Mouse (Mus musculus): ENCODE data around the gene Btbd11. TPM values are rescaled to one million over a fixed set of nuclear protein-coding genes. Genes with fewer than 3 reads are reported as not detected.

Gene Btbd11
- polyA plus RNA-seq, 1 experiment from 2014 or later = 0.39 TPM

DNA sequence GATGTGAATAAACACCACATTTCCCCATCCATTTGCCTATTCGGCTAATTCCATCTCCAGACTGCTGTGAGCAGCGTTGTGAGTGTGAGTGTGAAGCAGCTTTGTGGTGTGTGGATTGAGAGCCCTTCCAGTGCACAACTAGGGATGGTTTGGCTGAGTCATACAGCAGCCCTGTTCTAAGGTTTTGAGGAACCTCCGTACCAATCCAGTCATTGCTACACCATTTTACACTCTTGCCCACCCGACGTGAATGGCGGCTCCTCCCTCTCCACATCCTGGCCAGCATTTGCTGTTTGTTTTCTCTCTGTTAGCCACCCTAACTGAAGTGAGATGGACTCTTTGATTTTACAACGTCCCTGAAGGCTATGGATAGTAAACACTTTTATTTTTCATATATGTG is 186.0 kb downstream of the Btbd11 start:
- Histone ChIP-seq H3K4me3 (ENCODE audit: low read depth, low read length) (no peak overlapping the region), H3K4me1 (replicated peaks; ENCODE audit: control insufficient read depth, insufficient read depth, low read length) (no peaks in the 10 kb centered on the region), H3K9me3 (ENCODE audit: control insufficient read depth) (0 out of 2 replicates have a peak, but pooled peaks cover 2% of the 10 kb centered on the region), H3K27me3 (replicated peaks; ENCODE audit: control insufficient read depth, insufficient read depth, low read length) (no peaks in the 10 kb centered on the region), H3K27ac (ENCODE audit: low read depth, low read length) (no peak overlapping the region), H3K4me2 (replicated peaks; ENCODE audit: low read depth) (no peak overlapping the region), H3K9ac (ENCODE audit: low read depth, low read length) (no peak overlapping the region), H3K36me3 (ENCODE audit: control insufficient read depth, insufficient read depth) (no peaks in the 10 kb centered on the region)
- no peak for TF ChIP-seq CTCF (IDR thresholded peaks at IDR 0.05; ENCODE audit: low read depth)
- 89% methylated on average over 7 of the region's 7 CpGs for WGBS
- no peak for ATAC-seq

DNA sequence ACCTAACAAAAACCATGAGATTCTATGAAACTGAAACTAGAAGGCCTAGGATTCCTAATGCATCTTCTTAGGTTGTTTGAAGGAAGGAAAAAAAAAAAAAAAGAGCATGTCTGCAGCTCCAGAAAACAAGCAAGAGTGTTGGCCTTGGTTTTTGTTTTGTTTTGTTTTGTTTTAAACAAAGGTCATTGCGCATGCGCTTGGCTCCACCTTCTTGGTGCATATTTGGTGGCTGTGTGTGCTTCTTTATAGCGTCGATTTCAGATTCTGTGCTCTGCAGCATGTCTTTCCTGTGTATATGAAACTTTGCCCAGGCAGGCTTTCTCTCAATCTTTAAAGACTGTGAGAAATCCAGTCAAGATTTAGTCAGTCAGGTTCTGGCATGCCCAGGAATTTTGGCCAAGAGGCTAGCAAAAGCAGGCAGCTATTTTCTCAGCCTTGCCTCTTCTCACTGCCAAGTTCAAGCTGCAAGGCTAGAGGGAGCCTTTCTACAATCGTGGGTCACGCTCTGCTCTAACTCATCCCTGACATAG is 191.3 kb downstream of the Btbd11 start:
- WGBS = 88% methylated on average over 6 of the region's 6 CpGs
- no peak for TF ChIP-seq CTCF (IDR thresholded peaks at IDR 0.05; ENCODE audit: low read depth)
- H3K4me3 ChIP-seq (ENCODE audit: low read depth, low read length) = no peak overlapping the region

DNA sequence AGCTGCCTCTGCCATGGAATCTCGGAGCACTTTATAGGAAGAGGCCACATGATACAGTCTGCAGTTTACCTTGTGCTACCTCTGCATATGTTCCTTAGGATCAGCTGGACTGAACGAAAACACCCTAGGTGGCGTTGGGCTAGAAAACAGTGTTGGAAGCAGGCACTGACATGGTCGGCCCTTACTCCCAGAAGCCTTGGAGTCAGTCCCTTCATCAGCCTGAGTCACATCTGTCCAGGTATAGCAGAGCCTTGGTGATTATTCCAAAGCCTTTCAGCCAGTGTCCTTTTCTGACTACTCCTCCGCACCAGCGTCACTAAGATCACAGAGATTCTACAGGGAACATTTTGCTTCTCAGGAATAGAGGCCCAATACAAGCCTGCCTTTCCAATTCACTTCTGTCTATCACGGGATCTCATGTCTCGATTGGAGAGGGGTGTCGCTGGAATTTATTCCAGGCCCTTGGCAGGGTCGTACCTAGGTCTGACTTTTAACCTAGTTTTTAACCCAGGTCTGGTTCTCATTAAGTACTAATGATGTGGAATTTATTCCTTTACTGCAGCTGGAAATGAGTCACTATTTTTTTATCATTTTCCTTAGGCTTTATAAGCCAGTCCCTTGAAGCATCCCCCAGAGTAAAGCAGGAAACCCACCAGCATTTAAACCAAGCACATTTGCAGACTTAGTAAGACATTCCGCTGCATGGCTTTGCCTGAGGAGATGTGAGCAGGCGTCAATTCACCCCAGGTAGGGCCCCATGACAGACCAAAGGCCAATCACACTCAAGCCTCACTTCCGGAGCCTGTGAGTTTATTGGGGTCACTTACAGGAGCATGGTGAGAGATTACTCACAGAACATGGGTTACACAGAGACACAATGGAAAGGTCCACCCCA is 192.2 kb downstream of the Btbd11 start:
- Histone ChIP-seq H3K4me1 (replicated peaks; ENCODE audit: control insufficient read depth, insufficient read depth, low read length) (no peaks in the 10 kb centered on the region), H3K27ac (ENCODE audit: low read depth, low read length) (no peak overlapping the region), H3K9me3 (ENCODE audit: control insufficient read depth) (peaks cover 5% of the 10 kb centered on the region; the same call in 1 of the 2 replicates), H3K27me3 (replicated peaks; ENCODE audit: control insufficient read depth, insufficient read depth, low read length) (no peaks in the 10 kb centered on the region), H3K4me3 (ENCODE audit: low read depth, low read length) (no peak overlapping the region), H3K9ac (ENCODE audit: low read depth, low read length) (no peak overlapping the region), H3K4me2 (replicated peaks; ENCODE audit: low read depth) (no peak overlapping the region), H3K36me3 (ENCODE audit: control insufficient read depth, insufficient read depth) (no peaks in the 10 kb centered on the region)
- TF ChIP-seq CTCF (IDR thresholded peaks at IDR 0.05; ENCODE audit: low read depth) = no peak
- 83% methylated on average over 13 of the region's 13 CpGs for WGBS
- ATAC-seq = no peak

More for the DNA sequence above, 191.3 kb downstream of the Btbd11 start:
- no peaks in the 10 kb centered on the region for H3K27me3 ChIP-seq (replicated peaks; ENCODE audit: control insufficient read depth, insufficient read depth, low read length)
- no peaks in the 10 kb centered on the region for H3K4me1 ChIP-seq (replicated peaks; ENCODE audit: control insufficient read depth, insufficient read depth, low read length)
- no peak overlapping the region for H3K27ac ChIP-seq (ENCODE audit: low read depth, low read length)
- H3K36me3 ChIP-seq (ENCODE audit: control insufficient read depth, insufficient read depth) = no peaks in the 10 kb centered on the region
- peaks cover 7% of the 10 kb centered on the region; the same call in 1 of the 2 replicates for H3K9me3 ChIP-seq (ENCODE audit: control insufficient read depth)
- ATAC-seq = no peak
- no peak overlapping the region for H3K4me2 ChIP-seq (replicated peaks; ENCODE audit: low read depth)
- H3K9ac ChIP-seq (ENCODE audit: low read depth, low read length) = no peak overlapping the region

DNA sequence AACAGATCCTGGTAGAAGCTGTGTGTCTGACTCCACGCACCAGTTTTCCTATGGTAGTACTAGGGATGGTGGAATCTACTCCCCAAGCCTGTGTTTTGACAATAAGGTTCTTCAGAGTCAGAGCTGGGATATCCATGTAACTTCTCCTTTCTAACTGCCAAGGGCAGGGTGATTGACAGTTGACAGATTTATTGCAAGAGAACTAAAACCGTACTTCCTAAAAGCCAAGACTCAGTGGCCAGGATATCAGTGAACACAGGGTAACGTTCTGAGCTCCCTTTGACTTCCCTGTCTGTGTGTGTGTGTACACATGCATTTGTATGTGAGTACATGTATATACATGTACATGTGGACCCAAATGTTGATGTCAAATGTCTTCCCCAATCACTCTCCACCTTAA is 201.1 kb downstream of the Btbd11 start:
- no peaks in the 10 kb centered on the region for H3K4me1 ChIP-seq (replicated peaks; ENCODE audit: control insufficient read depth, insufficient read depth, low read length)
- H3K4me3 ChIP-seq (ENCODE audit: low read depth, low read length) = no peak overlapping the region
- H3K27me3 ChIP-seq (replicated peaks; ENCODE audit: control insufficient read depth, insufficient read depth, low read length) = no peaks in the 10 kb centered on the region
- no peaks in the 10 kb centered on the region for H3K36me3 ChIP-seq (ENCODE audit: control insufficient read depth, insufficient read depth)
- no peak overlapping the region for H3K4me2 ChIP-seq (replicated peaks; ENCODE audit: low read depth)
- no peak overlapping the region for H3K27ac ChIP-seq (ENCODE audit: low read depth, low read length)
- WGBS = 90% methylated on average over 3 of the region's 3 CpGs
- no peak overlapping the region for H3K9ac ChIP-seq (ENCODE audit: low read depth, low read length)
- no peak for ATAC-seq
- H3K9me3 ChIP-seq (ENCODE audit: control insufficient read depth) = no peaks in the 10 kb centered on the region
- no peak for TF ChIP-seq CTCF (IDR thresholded peaks at IDR 0.05; ENCODE audit: low read depth)

DNA sequence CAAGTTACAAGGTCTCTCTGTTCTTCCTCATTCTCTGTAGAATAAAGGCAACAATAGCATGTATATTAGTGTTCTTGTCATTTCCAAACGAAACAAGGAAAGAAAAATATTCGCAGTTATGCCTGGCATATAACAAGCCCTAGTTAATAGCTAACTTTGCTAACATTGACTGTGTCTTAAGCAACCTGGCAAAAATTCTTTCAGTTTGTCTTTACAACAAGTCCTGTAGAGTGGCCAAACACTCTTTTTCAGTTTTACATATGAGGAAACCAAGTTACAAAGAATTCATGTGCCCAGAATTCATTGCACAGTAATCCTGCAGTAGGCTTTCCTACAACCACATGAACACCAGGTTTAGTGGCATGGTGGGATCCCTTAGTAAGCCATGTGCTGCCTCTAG is 203.4 kb downstream of the Btbd11 start:
- 45% methylated on average over 2 of the region's 2 CpGs for WGBS
- TF ChIP-seq CTCF (IDR thresholded peaks at IDR 0.05; ENCODE audit: low read depth) = no peak
- H3K4me3 ChIP-seq (ENCODE audit: low read depth, low read length) = no peak overlapping the region
- H3K27me3 ChIP-seq (replicated peaks; ENCODE audit: control insufficient read depth, insufficient read depth, low read length) = no peaks in the 10 kb centered on the region
- H3K9ac ChIP-seq (ENCODE audit: low read depth, low read length) = no peak overlapping the region
- no peak overlapping the region for H3K27ac ChIP-seq (ENCODE audit: low read depth, low read length)
- no peak overlapping the region for H3K4me2 ChIP-seq (replicated peaks; ENCODE audit: low read depth)
- H3K9me3 ChIP-seq (ENCODE audit: control insufficient read depth) = no peaks in the 10 kb centered on the region
- H3K4me1 ChIP-seq (replicated peaks; ENCODE audit: control insufficient read depth, insufficient read depth, low read length) = no peaks in the 10 kb centered on the region
- no peak for ATAC-seq
- H3K36me3 ChIP-seq (ENCODE audit: control insufficient read depth, insufficient read depth) = no peaks in the 10 kb centered on the region

DNA sequence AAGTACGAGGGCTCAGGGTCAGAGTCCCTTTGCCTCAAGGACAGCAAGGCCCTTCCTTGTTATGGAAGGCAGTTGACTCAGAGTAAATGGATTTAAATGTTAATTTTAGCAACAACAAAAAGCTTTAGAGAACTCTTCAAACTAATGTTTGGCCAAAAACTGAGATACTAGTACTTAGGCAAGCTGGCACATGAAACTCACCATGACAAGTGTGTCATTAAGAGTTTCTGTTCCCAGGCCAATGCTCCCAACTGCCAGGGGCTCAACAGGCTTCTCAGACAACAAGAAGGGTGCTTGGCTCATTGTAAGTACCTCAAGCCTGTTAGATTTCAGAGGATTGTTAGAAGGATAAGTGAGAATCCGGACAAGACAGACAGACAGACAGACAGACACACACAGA is 204.7 kb downstream of the Btbd11 start:
- no peak overlapping the region for H3K27ac ChIP-seq (ENCODE audit: low read depth, low read length)
- no peaks in the 10 kb centered on the region for H3K36me3 ChIP-seq (ENCODE audit: control insufficient read depth, insufficient read depth)
- H3K4me2 ChIP-seq (replicated peaks; ENCODE audit: low read depth) = no peak overlapping the region
- no peak overlapping the region for H3K9ac ChIP-seq (ENCODE audit: low read depth, low read length)
- H3K9me3 ChIP-seq (ENCODE audit: control insufficient read depth) = no peaks in the 10 kb centered on the region
- no peaks in the 10 kb centered on the region for H3K27me3 ChIP-seq (replicated peaks; ENCODE audit: control insufficient read depth, insufficient read depth, low read length)
- TF ChIP-seq CTCF (IDR thresholded peaks at IDR 0.05; ENCODE audit: low read depth) = no peak
- no peak overlapping the region for H3K4me3 ChIP-seq (ENCODE audit: low read depth, low read length)
- 77% methylated on average over 2 of the region's 2 CpGs for WGBS
- no peak for ATAC-seq
- no peaks in the 10 kb centered on the region for H3K4me1 ChIP-seq (replicated peaks; ENCODE audit: control insufficient read depth, insufficient read depth, low read length)
